Mouse (Mus musculus) urinary bladder, postnatal 14 days (tissue): ENCODE measurements around the gene Polg.

Source experiments
- DNase-seq: peaks from one replicate; pipeline ENCODE4 v3.0.0; 2021; ENCODE audit warnings: low spot score

The Polg gene

GRCm38 (mm10) chr7:79466053-79466901 is at the start of gene Polg:
Gene Polg (minus strand): TSS chr7:79466362.
- DNase-seq = peak; percentile 99

DNA sequence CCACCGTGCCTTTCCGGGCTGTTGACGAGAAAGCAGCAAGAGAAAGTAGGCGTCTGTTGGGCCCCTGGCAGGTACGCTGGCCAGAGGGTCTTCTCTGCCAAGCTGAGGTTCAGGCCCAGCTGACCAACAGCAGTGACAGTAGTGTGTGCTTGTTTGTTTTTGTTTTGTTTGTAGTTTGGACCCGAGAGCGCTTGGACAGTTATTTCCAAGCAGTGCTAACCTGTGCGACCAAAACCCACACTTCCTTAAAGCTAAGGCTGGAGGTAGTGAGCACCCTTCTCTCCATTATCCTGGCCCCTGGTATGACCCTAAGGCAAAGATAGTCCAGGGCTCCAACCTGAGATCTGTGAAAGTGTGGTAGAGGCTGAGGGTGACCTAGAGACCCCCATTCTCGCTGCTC is 49.7 kb upstream of the Polg start:
- no peak for DNase-seq

DNA sequence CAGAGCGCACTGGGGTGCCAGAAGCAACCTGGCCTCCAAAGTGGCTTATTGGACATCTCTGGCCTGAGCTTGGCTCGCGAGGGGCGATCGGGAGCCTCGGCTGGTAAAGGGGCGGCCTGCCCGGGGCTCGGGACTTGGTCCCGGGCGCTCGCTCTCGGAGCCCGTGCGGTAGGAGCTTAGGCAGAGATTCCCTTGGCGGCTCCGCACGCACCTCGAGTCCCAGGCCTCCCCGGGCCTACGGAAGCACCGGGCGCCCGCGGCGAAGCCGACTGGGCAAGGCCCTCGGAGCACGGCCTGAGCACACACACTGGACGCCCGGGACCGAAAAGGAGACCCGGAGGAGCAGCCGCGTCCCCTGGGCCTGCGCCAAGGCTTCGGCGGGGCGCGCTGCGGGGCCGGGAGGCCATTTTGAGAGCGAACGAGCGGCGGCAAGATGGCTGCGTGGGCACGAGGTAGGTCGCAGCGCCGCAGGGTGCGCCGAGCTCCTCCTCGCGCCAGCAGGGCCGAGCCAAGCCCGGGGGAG is 49.1 kb upstream of the Polg start:
- no peak for DNase-seq

- DNase-seq = no peak
Measured at GRCm38 (mm10) chr7:79514361-79514881, 48.3 kb upstream of the Polg start.

DNA sequence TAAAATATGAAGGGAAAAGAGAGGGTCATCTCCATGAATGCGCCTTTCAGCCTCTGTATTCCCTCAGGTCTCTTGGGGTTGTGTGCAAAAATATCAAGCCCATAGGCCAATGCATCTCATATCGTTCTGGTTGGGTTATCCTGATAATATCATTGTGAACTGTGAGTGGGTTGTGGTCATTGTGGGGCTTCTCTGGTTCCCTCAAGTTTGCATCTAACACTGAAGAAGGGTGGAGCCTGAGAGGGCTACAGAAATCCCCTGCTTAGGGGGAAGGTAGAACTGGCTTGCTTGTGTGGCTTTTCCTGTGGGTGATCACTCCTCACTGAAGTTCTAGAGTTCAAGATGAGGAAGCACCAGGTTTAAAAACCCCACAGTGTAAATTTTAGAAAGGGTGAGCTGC is 47.3 kb upstream of the Polg start:
- no peak for DNase-seq

DNA sequence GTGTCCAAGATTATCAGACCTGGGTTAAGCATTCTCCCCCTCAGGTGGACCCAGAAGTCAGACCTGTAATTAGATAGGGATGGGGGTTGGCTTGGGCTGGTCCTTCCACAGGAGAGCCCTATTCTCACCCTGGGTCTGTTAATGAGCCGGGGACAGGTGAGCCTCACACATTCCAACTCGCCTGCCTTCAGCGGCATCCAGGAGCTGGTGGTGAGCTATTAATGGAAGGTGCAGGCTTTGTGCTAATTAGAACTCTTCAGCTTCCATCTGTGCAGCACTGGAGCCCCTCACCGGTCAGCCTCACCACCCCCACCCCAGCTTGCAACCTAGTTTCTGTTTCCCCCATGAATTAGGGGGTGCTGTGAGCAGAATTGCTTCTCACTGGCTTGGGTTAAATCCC is 46.3 kb upstream of the Polg start:
- no peak for DNase-seq

GRCm38 (mm10) chr7:79511656-79512055 is 45.5 kb upstream of the Polg start:
- no peak for DNase-seq

- no peak for DNase-seq
Measured at GRCm38 (mm10) chr7:79511181-79511580, 45.0 kb upstream of the Polg start.

DNA sequence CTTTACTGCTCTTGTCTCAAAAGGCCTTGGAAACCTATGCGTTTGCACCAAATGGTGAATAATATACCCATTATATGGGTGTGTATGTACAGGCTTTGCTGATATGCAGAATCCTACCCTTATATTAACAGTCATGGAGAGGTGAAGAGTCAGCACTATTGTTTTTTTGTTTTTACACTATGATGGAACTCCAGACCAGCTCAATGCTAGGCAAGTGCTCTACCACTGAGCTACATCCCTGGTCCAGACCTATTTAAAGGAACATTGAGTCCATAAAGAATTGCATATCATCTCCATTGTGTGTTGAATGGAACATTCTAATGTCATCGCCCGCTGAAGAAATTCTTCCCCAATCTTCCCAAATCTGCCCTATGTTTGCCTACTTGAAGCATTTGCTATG is 44.5 kb upstream of the Polg start:
- DNase-seq = no peak

DNA sequence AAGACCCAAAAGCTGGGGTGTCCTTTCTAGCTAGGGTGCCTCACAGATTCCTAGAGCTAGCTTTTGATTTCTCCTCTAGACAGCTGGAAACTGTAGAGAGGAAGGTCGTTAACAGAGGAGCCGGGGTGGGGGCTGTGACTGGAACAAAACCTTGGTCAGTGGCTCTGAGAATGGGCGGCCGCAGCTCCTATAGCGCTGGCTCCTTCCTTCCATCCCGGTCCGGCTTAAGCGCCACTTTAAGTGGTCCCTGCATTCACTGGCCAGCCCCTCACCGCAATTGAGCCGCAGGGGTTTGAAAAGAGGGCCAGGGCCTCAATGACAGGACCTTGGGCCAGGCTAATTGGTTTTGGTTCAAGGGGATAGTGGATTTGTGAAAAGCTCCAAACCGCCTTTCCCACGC is 43.5 kb upstream of the Polg start:
- no peak for DNase-seq

GRCm38 (mm10) chr7:79509235-79509607 is 43.1 kb upstream of the Polg start:
- DNase-seq = no peak

GRCm38 (mm10) chr7:79508280-79509234 is 42.4 kb upstream of the Polg start:
- DNase-seq = no peak

DNA sequence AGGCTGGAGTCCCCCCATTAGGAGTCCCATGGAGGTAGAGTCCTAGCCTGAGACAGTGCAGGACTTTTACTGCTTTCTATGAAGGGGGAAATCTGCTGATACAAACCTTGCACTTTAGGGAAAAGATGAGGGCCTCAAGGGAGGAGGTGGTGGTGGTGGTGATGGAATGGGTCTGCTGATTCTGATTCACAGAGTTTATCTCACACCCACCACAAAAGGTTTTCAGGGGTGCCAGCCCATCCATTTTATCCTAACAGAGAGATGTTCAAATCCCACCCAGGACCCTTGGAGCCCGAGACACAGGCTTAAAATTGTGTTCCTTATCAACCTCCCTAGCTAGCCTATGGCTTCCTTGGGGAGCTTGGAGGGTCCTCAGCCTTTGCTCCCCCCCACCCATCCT is 41.6 kb upstream of the Polg start:
- no peak for DNase-seq

- no peak for DNase-seq
Measured at GRCm38 (mm10) chr7:79507101-79507705, 41.0 kb upstream of the Polg start.

DNA sequence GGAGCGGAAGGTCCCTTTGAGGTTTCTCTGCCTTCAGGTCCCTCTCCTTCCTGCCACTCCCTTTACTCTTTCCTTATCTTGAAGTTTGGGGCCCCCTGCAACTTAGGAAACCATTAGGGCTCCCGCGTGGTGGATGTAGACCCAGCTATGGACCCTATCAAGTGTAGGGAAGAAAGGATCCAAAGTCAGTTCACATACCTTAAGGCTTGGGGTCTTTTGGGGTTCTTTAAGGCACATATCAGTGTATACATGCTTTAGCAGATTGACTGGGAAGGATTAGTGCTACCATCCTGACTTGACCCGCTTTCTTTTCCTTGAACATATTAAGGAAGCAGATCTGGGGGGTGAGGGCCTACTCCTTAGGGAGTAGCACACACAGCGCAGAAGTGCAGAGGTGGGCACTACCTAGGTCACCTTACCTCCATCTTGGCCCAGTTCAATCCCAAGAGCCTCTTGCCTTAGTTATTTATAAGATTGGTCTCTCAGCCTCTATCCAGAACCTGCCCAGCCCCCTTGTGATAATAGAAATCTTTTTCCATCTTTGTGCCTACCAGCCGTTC is 40.4 kb upstream of the Polg start:
- DNase-seq = no peak

- no peak for DNase-seq
Measured at GRCm38 (mm10) chr7:79505876-79506530, 39.8 kb upstream of the Polg start.

DNA sequence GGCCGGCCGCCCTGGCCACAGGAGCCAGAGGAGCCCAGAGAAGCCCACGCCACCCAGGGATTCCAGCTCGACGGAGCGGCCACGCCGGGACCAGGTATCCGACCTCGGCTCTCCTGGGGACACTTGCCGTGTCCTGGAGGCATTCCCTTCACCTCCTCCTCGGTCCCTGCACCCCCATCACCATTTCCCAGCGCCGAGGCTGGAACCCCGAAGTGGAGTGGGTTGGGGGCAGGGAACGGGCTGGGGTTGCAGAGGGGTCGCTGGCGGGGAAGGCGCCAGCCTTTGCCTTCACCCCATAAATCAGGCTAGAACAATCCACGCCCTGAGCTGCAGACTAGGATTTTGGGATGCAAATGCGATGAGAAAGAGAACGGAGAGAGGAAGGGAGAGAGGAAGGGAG is 39.2 kb upstream of the Polg start:
- DNase-seq = no peak

- DNase-seq = no peak
Measured at GRCm38 (mm10) chr7:79504723-79505122, 38.6 kb upstream of the Polg start.

DNA sequence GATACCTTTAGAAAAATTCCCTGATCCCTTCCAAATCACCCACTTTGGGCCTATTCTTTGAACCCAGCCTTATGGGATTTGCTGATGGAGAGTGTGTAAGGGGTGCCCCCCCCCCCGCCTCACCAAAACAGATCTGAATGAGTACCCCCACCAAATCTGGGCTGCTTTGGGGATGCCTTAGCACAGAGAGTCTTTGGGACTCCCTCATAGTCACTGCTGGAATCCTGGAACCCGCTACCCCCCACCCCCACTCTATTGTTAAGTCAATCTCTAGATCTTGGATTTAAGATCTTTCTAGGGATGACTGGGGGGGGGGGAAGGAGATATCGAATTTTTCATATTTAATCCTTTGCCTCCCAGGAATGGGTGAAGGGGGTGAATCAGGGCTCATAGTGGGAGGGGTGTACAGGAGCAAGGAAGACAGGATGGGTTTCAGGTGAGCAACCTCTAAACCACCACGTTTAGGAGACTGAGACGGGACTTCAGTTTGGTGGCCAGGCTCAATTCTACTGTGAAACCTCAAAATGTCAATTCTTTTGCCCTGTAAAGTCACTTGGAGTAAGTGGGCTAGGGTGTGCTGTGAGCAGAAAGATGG is 37.6 kb upstream of the Polg start:
- DNase-seq = no peak

- DNase-seq = no peak
Measured at GRCm38 (mm10) chr7:79503103-79503455, 36.9 kb upstream of the Polg start.
